Mouse (Mus musculus) olfactory bulb, adult 2 months (tissue): Measurements from ENCODE around the gene Msh5.

Experiments
- CTCF ChIP-seq: fragments of 200-500 bp; IDR thresholded peaks from 2 replicates; pipeline ENCODE4 v1.5.1; 2012; ENCODE audit warnings: low read depth, mild to moderate bottlenecking, low read length, moderate library complexity; ENCODE audit not compliant: insufficient read depth
- POLR2A ChIP-seq: fragments of 200-500 bp; IDR thresholded peaks from 2 replicates; pipeline ENCODE4 v1.6.1; 2012; ENCODE audit warnings: mild to moderate bottlenecking, low read depth, low read length, moderate library complexity; ENCODE audit not compliant: insufficient read depth

DNA sequence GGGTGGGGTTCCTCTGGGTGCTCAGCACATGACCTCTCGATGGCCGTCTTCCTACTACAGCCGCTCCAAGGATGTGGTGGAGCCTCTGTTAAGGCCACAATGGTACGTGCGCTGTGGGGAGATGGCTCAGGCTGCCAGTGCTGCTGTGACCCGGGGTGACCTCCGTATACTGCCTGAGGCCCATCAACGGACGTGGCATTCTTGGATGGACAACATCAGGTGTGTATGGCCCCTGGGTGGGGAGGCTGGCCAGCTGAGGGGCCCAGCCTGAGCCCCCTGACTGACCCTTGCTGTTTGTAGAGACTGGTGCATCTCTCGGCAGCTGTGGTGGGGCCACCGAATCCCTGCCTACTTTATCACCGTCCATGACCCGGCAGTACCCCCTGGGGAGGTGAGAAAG is 34.1 kb downstream of the Msh5 start:
- TF ChIP-seq POLR2A (no peak), CTCF (no peak)
